Mouse (Mus musculus): ENCODE data around the gene Scyl2. TPM values are rescaled to one million over a fixed set of nuclear protein-coding genes. Genes with fewer than 3 reads are reported as not detected.
"Not testable (repeated sequence)": the region's sequence is repeated elsewhere in the genome, so short reads cannot be mapped to it uniquely, and the experiment has no call there.

Gene Scyl2
- total and polyA plus RNA-seq, 3 experiments, result 15.1 to 17.4 (median 17.2) TPM

- DNase-seq (ENCODE audit: extremely low read depth); H3K4me3 ChIP-seq (replicated peaks in 1 of 3; ENCODE audit: low read depth in 2 of 3, low read length in 2 of 3, poor library complexity in 1 of 3); H3K27ac ChIP-seq (ENCODE audit: insufficient read depth, low read depth); H3K9ac ChIP-seq (ENCODE audit: insufficient read depth, low read depth); dilution Hi-C loops (cut with MboI; ENCODE audit: extremely low pct_ligation_motif_present, extremely low pct_unique_long_range_greater_than_20kb, low sequenced_read_pairs); H3K4me1 ChIP-seq (ENCODE audit: control insufficient read depth in 1 of 2, insufficient read depth in 2 of 2); H3K79me2 ChIP-seq (replicated peaks; ENCODE audit: control insufficient read depth, extremely low read depth, insufficient read depth, poor library complexity, severe bottlenecking); H3K9me3 ChIP-seq (replicated peaks; ENCODE audit: low read length); H3K27me3 ChIP-seq (replicated peaks); H3K4me2 ChIP-seq (ENCODE audit: insufficient read depth, low read depth, poor library complexity, severe bottlenecking); in situ Hi-C loops (cut with MboI; ENCODE audit: low pct_ligation_motif_present, low pct_unique_long_range_greater_than_20kb, low sequenced_read_pairs); H3K36me3 ChIP-seq (replicated peaks in 1 of 2; ENCODE audit: control insufficient read depth in 1 of 2, insufficient read depth in 1 of 2, low read length in 1 of 2): not testable (repeated sequence)
- TF ChIP-seq CTCF (conservative IDR thresholded peaks at IDR 0.05 in 1 of 2, IDR thresholded peaks at IDR 0.05 in 1 of 2; ENCODE audit: low read depth in 2 of 2, low read length in 2 of 2) (peak in 1 of 2 experiments; percentile 22; a peak in 2 of 4 replicates), RAD21 (IDR thresholded peaks at IDR 0.05; ENCODE audit: low read depth, low read length) (peak; percentile 10)
Observed at GRCm38 (mm10) chr10:89696270-89696669, 10.2 kb upstream of the Scyl2 start.

GRCm38 (mm10) chr10:89695194-89695911 lies 9.3 kb upstream of the Scyl2 start:
- in situ Hi-C loops (cut with MboI; ENCODE audit: low pct_ligation_motif_present, low pct_unique_long_range_greater_than_20kb, low sequenced_read_pairs) (no loop called here), dilution Hi-C loops (cut with MboI; ENCODE audit: extremely low pct_ligation_motif_present, extremely low pct_unique_long_range_greater_than_20kb, low sequenced_read_pairs) (no loop called here)
- H3K4me1 ChIP-seq (ENCODE audit: control insufficient read depth in 1 of 2, insufficient read depth in 2 of 2), result no peaks in the 10 kb centered on the region
- H3K36me3 ChIP-seq (replicated peaks in 1 of 2; ENCODE audit: control insufficient read depth in 1 of 2, insufficient read depth in 1 of 2, low read length in 1 of 2), result no peaks in the 10 kb centered on the region
- no peaks in the 10 kb centered on the region for H3K27me3 ChIP-seq (replicated peaks)
- no peak overlapping the region for H3K27ac ChIP-seq (ENCODE audit: insufficient read depth, low read depth)
- H3K79me2 ChIP-seq (replicated peaks; ENCODE audit: control insufficient read depth, extremely low read depth, insufficient read depth, poor library complexity, severe bottlenecking), result no peaks in the 10 kb centered on the region
- no peak for DNase-seq (ENCODE audit: extremely low read depth)
- no peaks in the 10 kb centered on the region for H3K9me3 ChIP-seq (replicated peaks; ENCODE audit: low read length)
- H3K9ac ChIP-seq (ENCODE audit: insufficient read depth, low read depth), result no peak overlapping the region
- TF ChIP-seq SIN3A (IDR thresholded peaks at IDR 0.05; ENCODE audit: low read length), result no peak
- TF ChIP-seq GABPA (IDR thresholded peaks at IDR 0.05; ENCODE audit: insufficient replicate concordance, low read depth, low read length), result no peak
- no peak for TF ChIP-seq ZC3H11A (IDR thresholded peaks at IDR 0.05; ENCODE audit: low read depth, low read length)
- no peak for TF ChIP-seq NELFE (IDR thresholded peaks at IDR 0.05; ENCODE audit: low read depth, low read length)
- TF ChIP-seq MYC (IDR thresholded peaks at IDR 0.05; ENCODE audit: low read depth, low read length), result no peak
- no peak for TF ChIP-seq CHD1 (IDR thresholded peaks at IDR 0.05; ENCODE audit: low read depth, low read length)
- no peak for TF ChIP-seq USF1 (IDR thresholded peaks at IDR 0.05; ENCODE audit: low read depth, low read length)
- no peak for TF ChIP-seq CTCF (conservative IDR thresholded peaks at IDR 0.05 in 1 of 2, IDR thresholded peaks at IDR 0.05 in 1 of 2; ENCODE audit: low read depth in 2 of 2, low read length in 2 of 2)
- TF ChIP-seq SMC3 (IDR thresholded peaks at IDR 0.05; ENCODE audit: low read depth, low read length), result no peak
- no peak for TF ChIP-seq MAZ (IDR thresholded peaks at IDR 0.05; ENCODE audit: low read depth, low read length)
- no peak overlapping the region for H3K4me3 ChIP-seq (replicated peaks in 1 of 3; ENCODE audit: low read depth in 2 of 3, low read length in 2 of 3, poor library complexity in 1 of 3)
- no peak overlapping the region for H3K4me2 ChIP-seq (ENCODE audit: insufficient read depth, low read depth, poor library complexity, severe bottlenecking)

- H3K9ac ChIP-seq (ENCODE audit: insufficient read depth, low read depth), result no peak overlapping the region
- peaks cover 0 to 9% of the 10 kb centered on the region in 2 experiments; a peak in 2 of 4 replicates for H3K4me1 ChIP-seq (ENCODE audit: control insufficient read depth in 1 of 2, insufficient read depth in 2 of 2)
- in situ Hi-C loops (cut with MboI; ENCODE audit: low pct_ligation_motif_present, low pct_unique_long_range_greater_than_20kb, low sequenced_read_pairs), result no loop called here
- dilution Hi-C loops (cut with MboI; ENCODE audit: extremely low pct_ligation_motif_present, extremely low pct_unique_long_range_greater_than_20kb, low sequenced_read_pairs), result no loop called here
- no peaks in the 10 kb centered on the region for H3K27me3 ChIP-seq (replicated peaks)
- H3K79me2 ChIP-seq (replicated peaks; ENCODE audit: control insufficient read depth, extremely low read depth, insufficient read depth, poor library complexity, severe bottlenecking), result 0 out of 2 replicates have a peak, but pooled peaks cover 3% of the 10 kb centered on the region
- no peak overlapping the region for H3K4me2 ChIP-seq (ENCODE audit: insufficient read depth, low read depth, poor library complexity, severe bottlenecking)
- H3K27ac ChIP-seq (ENCODE audit: insufficient read depth, low read depth), result no peak overlapping the region
- H3K36me3 ChIP-seq (replicated peaks in 1 of 2; ENCODE audit: control insufficient read depth in 1 of 2, insufficient read depth in 1 of 2, low read length in 1 of 2), result no peaks in the 10 kb centered on the region
- H3K4me3 ChIP-seq (replicated peaks in 1 of 3; ENCODE audit: low read depth in 2 of 3, low read length in 2 of 3, poor library complexity in 1 of 3), result no peak overlapping the region
- TF ChIP-seq HCFC1 (IDR thresholded peaks at IDR 0.05; ENCODE audit: low read depth, low read length) (no peak), PAX5 (IDR thresholded peaks at IDR 0.05; ENCODE audit: low read length) (no peak), RAD21 (IDR thresholded peaks at IDR 0.05; ENCODE audit: low read depth, low read length) (no peak), SMC3 (IDR thresholded peaks at IDR 0.05; ENCODE audit: low read depth, low read length) (no peak), UBTF (IDR thresholded peaks at IDR 0.05; ENCODE audit: low read depth, low read length) (no peak), BHLHE40 (IDR thresholded peaks at IDR 0.05; ENCODE audit: low read depth, low read length) (no peak), USF1 (IDR thresholded peaks at IDR 0.05; ENCODE audit: low read depth, low read length) (no peak), CHD2 (IDR thresholded peaks at IDR 0.05; ENCODE audit: low read length) (no peak), MAZ (IDR thresholded peaks at IDR 0.05; ENCODE audit: low read depth, low read length) (no peak), USF2 (conservative IDR thresholded peaks at IDR 0.05; ENCODE audit: low read depth, low read length) (no peak), ZNF384 (IDR thresholded peaks at IDR 0.05; ENCODE audit: low read depth, low read length) (no peak), NELFE (IDR thresholded peaks at IDR 0.05; ENCODE audit: low read depth, low read length) (no peak), EP300 (IDR thresholded peaks at IDR 0.05; ENCODE audit: low read length) (no peak), MAFK (IDR thresholded peaks at IDR 0.05; ENCODE audit: insufficient replicate concordance, low read length) (no peak)
- H3K9me3 ChIP-seq (replicated peaks; ENCODE audit: low read length), result no peaks in the 10 kb centered on the region
- no peak for DNase-seq (ENCODE audit: extremely low read depth)
Observed at GRCm38 (mm10) chr10:89690021-89690420, 3.9 kb upstream of the Scyl2 start.
